Mouse (Mus musculus) cerebellum, adult 2 months (tissue): Measurements from ENCODE around the gene Sccpdh. TPM values are rescaled to one million over a fixed set of nuclear protein-coding genes. Genes with fewer than 3 reads are reported as not detected.
"Not testable (repeated sequence)": the region's sequence is repeated elsewhere in the genome, so short reads cannot be mapped to it uniquely, and the experiment has no call there.

Experiments
- DNase-seq, 2 experiments: peaks; one replicate each; pipeline ENCODE4 v3.0.0; 2021
- H3K27ac ChIP-seq: fragments of 200-500 bp; 2 replicates; pipeline ENCODE4 v1.5.1; 2012; ENCODE audit warnings: low read length, control low read depth, inconsistent platforms; ENCODE audit not compliant: insufficient read depth
- H3K27me3 ChIP-seq: fragments of 200-500 bp; 2 replicates; pipeline ENCODE4 v1.6.1; 2012; ENCODE audit warnings: inconsistent platforms, mild to moderate bottlenecking, low read length, moderate library complexity; ENCODE audit not compliant: control insufficient read depth, insufficient read depth
- H3K4me1 ChIP-seq: fragments of 200-500 bp; 2 replicates; pipeline ENCODE4 v1.6.1; 2011; ENCODE audit warnings: low read length; ENCODE audit not compliant: control insufficient read depth, insufficient read depth
- H3K4me3 ChIP-seq: fragments of 200-500 bp; replicated peaks from 2 replicates; pipeline ENCODE3; 2011; ENCODE audit warnings: mild to moderate bottlenecking, low read depth, low read length, control low read depth; ENCODE audit not compliant: insufficient read depth
- CTCF ChIP-seq: fragments of 200-500 bp; IDR thresholded peaks from 2 replicates; pipeline ENCODE4 v1.5.1; 2011; ENCODE audit warnings: low read depth, mild to moderate bottlenecking, control low read depth, low read length, moderate library complexity, borderline replicate concordance; ENCODE audit not compliant: insufficient read depth
- POLR2A ChIP-seq: fragments of 200-500 bp; IDR thresholded peaks from 2 replicates; pipeline ENCODE4 v1.6.1; 2011; ENCODE audit warnings: low read length, control low read depth, borderline replicate concordance; ENCODE audit not compliant: insufficient read depth
- WGBS: fragments of 180-500 bp; shearing (Covaris S2); methylation state at CpG from one replicate; pipeline ENCODE4 v1.1.7; 2018; 5-methylcytosine and 5-hydroxymethylcytosine counted together
- polyA plus RNA-seq: library from polyadenylated mRNA; depleted of rRNA; stranded (reverse); fragments of >200 nt; gene quantifications from 2 replicates; pipeline ENCODE4 v1.2.3, GENCODE M21; 2012

The Sccpdh gene
- polyA plus RNA-seq, 1 experiment, result 140 TPM

- no peak for DNase-seq
- Histone ChIP-seq H3K4me3 (no peak overlapping the region), H3K4me1 (no peaks in the 10 kb centered on the region), H3K27ac (no peak overlapping the region), H3K27me3 (no peaks in the 10 kb centered on the region)
- 55% methylated on average over 6 of the region's 6 CpGs for WGBS
- TF ChIP-seq CTCF (no peak), POLR2A (no peak)
These were observed 21.5 kb downstream of the Sccpdh start for GRCm38 (mm10) chr1:179689479-179689878.

- Histone ChIP-seq H3K4me1 (peaks cover 2% of the 10 kb centered on the region; the same call in 1 of the 2 replicates), H3K27ac (no peak overlapping the region), H3K4me3 (no peak overlapping the region), H3K27me3 (no peaks in the 10 kb centered on the region)
- WGBS, result 87% methylated on average over 3 of the region's 3 CpGs
- TF ChIP-seq POLR2A (no peak), CTCF (no peak)
- no peak for DNase-seq
These were observed 36.1 kb downstream of the Sccpdh start for GRCm38 (mm10) chr1:179704150-179704549.

- no peak overlapping the region for H3K4me3 ChIP-seq
- peaks cover 9% of the 10 kb centered on the region for H3K4me1 ChIP-seq
- TF ChIP-seq CTCF (no peak), POLR2A (no peak)
- H3K27ac ChIP-seq, result no peak overlapping the region
- no peaks in the 10 kb centered on the region for H3K27me3 ChIP-seq
- WGBS, result 73% methylated on average over 6 of the region's 6 CpGs
- no peak for DNase-seq
These were observed 37.1 kb downstream of the Sccpdh start for GRCm38 (mm10) chr1:179705154-179705553.

- 24% methylated on average over 6 of the region's 6 CpGs for WGBS
- Histone ChIP-seq H3K27ac (no peak overlapping the region), H3K4me1 (peaks cover 9% of the 10 kb centered on the region), H3K27me3 (no peaks in the 10 kb centered on the region), H3K4me3 (no peak overlapping the region)
- DNase-seq, result peak; percentile 41 to 62
- TF ChIP-seq CTCF (no peak), POLR2A (no peak)
These were observed 41.4 kb downstream of the Sccpdh start for GRCm38 (mm10) chr1:179709390-179709789.

GRCm38 (mm10) chr1:179710739-179711138, 42.7 kb downstream of the Sccpdh start:
- TF ChIP-seq POLR2A, result no peak
- no peak for TF ChIP-seq CTCF
- WGBS, result 87% methylated on average over 5 of the region's 5 CpGs
- Histone ChIP-seq H3K4me1 (peaks cover 9% of the 10 kb centered on the region), H3K27me3 (no peaks in the 10 kb centered on the region), H3K4me3 (no peak overlapping the region), H3K27ac (no peak overlapping the region)
- DNase-seq, result no peak

- no peaks in the 10 kb centered on the region for H3K27me3 ChIP-seq
- H3K27ac ChIP-seq, result no peak overlapping the region
- no peak for DNase-seq
- WGBS, result 82% methylated on average over 7 of the region's 7 CpGs
- H3K4me3 ChIP-seq, result no peak overlapping the region
- TF ChIP-seq CTCF (no peak), POLR2A (no peak)
- peaks cover 9% of the 10 kb centered on the region for H3K4me1 ChIP-seq
These were observed 44.6 kb downstream of the Sccpdh start for GRCm38 (mm10) chr1:179712658-179713057.

GRCm38 (mm10) chr1:179713367-179713766, 45.4 kb downstream of the Sccpdh start:
- DNase-seq, result no peak
- no peak overlapping the region for H3K4me3 ChIP-seq
- 85% methylated on average over 3 of the region's 3 CpGs for WGBS
- peaks cover 9% of the 10 kb centered on the region for H3K4me1 ChIP-seq
- H3K27ac ChIP-seq, result no peak overlapping the region
- TF ChIP-seq POLR2A, result no peak
- TF ChIP-seq CTCF, result no peak
- H3K27me3 ChIP-seq, result no peaks in the 10 kb centered on the region

- not testable (repeated sequence) for H3K27ac ChIP-seq, H3K4me3 ChIP-seq, H3K27me3 ChIP-seq, H3K4me1 ChIP-seq, DNase-seq
- 94% methylated on average over 4 of the region's 4 CpGs for WGBS
These were observed 47.3 kb downstream of the Sccpdh start for GRCm38 (mm10) chr1:179715289-179715688.
